Mouse (Mus musculus): ENCODE data around the gene Pde4c.

DNA sequence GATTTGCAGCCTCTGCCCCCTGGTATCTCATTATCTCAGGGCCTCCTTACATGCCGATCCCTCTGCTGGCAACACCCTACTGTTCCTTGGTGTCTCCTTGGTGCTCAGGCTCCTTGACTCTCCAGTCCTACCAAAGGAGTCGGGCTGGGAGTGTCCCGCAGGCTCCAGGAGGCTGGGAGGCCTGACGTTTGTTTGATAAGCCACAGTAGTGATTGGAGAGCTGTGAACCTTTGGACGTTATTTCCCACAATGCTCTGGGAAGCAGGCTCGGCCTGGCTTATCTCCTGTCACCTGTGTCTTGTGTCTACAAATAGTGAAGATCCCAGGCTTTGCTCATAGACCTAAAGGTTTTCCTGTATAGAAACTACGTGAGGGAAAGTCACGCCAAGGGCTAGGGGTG, 40.5 kb downstream of the Pde4c start:
- TF ChIP-seq CTCF (IDR thresholded peaks at IDR 0.05; ENCODE audit: low read depth, low read length) (no peak), POLR2A (IDR thresholded peaks at IDR 0.05; ENCODE audit: insufficient read depth, low read length) (no peak)

All from ES-Bruce4 (cell line).